Mouse (Mus musculus): ENCODE results near the gene Tvp23a.

Tvp23a gene

GRCm38 (mm10) chr16:10453872-10454582 is 6.9 kb upstream of the Tvp23a start:
- no peak for DNase-seq (ENCODE audit: low read depth, low spot score)

- peak; percentile 72 for DNase-seq (ENCODE audit: low read depth, low spot score)
Measured at GRCm38 (mm10) chr16:10452445-10452896, 5.3 kb upstream of the Tvp23a start.

- DNase-seq (ENCODE audit: low read depth, low spot score), result no peak
Measured at GRCm38 (mm10) chr16:10451906-10452305, 4.7 kb upstream of the Tvp23a start.

GRCm38 (mm10) chr16:10448931-10449330 is 1.8 kb upstream of the Tvp23a start:
- DNase-seq (ENCODE audit: low read depth, low spot score), result no peak

GRCm38 (mm10) chr16:10447781-10448180 is 619 bp upstream of the Tvp23a start:
- no peak for DNase-seq (ENCODE audit: low read depth, low spot score)

- DNase-seq (ENCODE audit: low read depth, low spot score), result no peak
Measured at GRCm38 (mm10) chr16:10446573-10447263, 444 bp downstream of the Tvp23a start.

GRCm38 (mm10) chr16:10443723-10444122 is 3.4 kb downstream of the Tvp23a start:
- DNase-seq (ENCODE audit: low read depth, low spot score), result peak; percentile 65

- DNase-seq (ENCODE audit: low read depth, low spot score), result no peak
Measured at GRCm38 (mm10) chr16:10441761-10442160, 5.4 kb downstream of the Tvp23a start.

GRCm38 (mm10) chr16:10441328-10441727 is 5.8 kb downstream of the Tvp23a start:
- DNase-seq (ENCODE audit: low read depth, low spot score), result no peak

GRCm38 (mm10) chr16:10438055-10438454 is 9.1 kb downstream of the Tvp23a start:
- DNase-seq (ENCODE audit: low read depth, low spot score), result no peak

- no peak for DNase-seq (ENCODE audit: low read depth, low spot score)
Measured at GRCm38 (mm10) chr16:10436166-10436565, 11.0 kb downstream of the Tvp23a start.

GRCm38 (mm10) chr16:10433344-10433743 is 13.8 kb downstream of the Tvp23a start:
- DNase-seq (ENCODE audit: low read depth, low spot score), result no peak

- DNase-seq (ENCODE audit: low read depth, low spot score), result peak; percentile 52
Measured at GRCm38 (mm10) chr16:10432387-10432786, 14.8 kb downstream of the Tvp23a start.

- no peak for DNase-seq (ENCODE audit: low read depth, low spot score)
Measured at GRCm38 (mm10) chr16:10431911-10432310, 15.3 kb downstream of the Tvp23a start.

GRCm38 (mm10) chr16:10420447-10421054 is 26.6 kb downstream of the Tvp23a start:
- no peak for DNase-seq (ENCODE audit: low read depth, low spot score)

- peak; percentile 46 for DNase-seq (ENCODE audit: low read depth, low spot score)
Measured at GRCm38 (mm10) chr16:10417723-10418259, 29.4 kb downstream of the Tvp23a start.

- no peak for DNase-seq (ENCODE audit: low read depth, low spot score)
Measured at GRCm38 (mm10) chr16:10416866-10417265, 30.3 kb downstream of the Tvp23a start.

GRCm38 (mm10) chr16:10415976-10416375 is 31.2 kb downstream of the Tvp23a start:
- DNase-seq (ENCODE audit: low read depth, low spot score), result peak; percentile 62

GRCm38 (mm10) chr16:10411764-10412746 is 35.1 kb downstream of the Tvp23a start, which contains the start of gene Nubp1:
Gene Nubp1 (plus strand): TSS chr16:10411948.
- DNase-seq (ENCODE audit: low read depth, low spot score), result peak; percentile 97

GRCm38 (mm10) chr16:10399160-10399559 is 48.0 kb downstream of the Tvp23a start:
- peak; percentile 81 for DNase-seq (ENCODE audit: low read depth, low spot score)

- no peak for DNase-seq (ENCODE audit: low read depth, low spot score)
Measured at GRCm38 (mm10) chr16:10398755-10399154, 48.4 kb downstream of the Tvp23a start.

Data from brain, adult 2 months (tissue).